Comparison of ENCODE assay signal across 9 mouse cellular contexts in the genomic region with DNA sequence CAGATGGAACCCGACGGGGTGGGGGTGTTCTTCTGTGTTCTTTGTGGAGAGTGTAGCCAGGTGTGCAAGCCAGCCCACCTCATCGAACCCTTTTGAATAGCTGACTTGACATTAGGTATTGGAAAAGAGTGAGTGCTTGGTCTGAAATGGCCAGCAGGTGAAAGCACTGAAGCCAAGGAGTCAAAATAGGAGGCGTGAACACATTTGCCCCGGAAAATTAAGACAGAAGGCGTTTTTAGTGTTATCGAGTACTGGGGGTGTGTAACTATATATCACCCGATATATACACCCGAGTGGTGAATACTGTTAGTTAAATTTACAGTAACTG. TPM values are rescaled to one million over a fixed set of nuclear protein-coding genes. Genes with fewer than 3 reads are reported as not detected.
DNase-seq lines count a peak whose midpoint lies in the region; ATAC-seq and TF ChIP-seq lines count a peak whose summit lies in the region.
"Had no signal": no experiment of that assay in that cellular context is flagged by ENCODE, and none has a peak within 500 bp of the region (broad histone marks: within the 10 kb centered on the region; RNA-seq: fewer than 3 reads in every experiment).

No protein-coding gene starts in this region.

- peaks cover 11% of the 10 kb centered on the region for H3K4me1 ChIP-seq in lung, adult 2 months (ENCODE audit: control insufficient read depth, insufficient read depth, low read length)
- H3K4me1 ChIP-seq in forebrain, embryonic 10.5 days: peaks cover 30% of the 10 kb centered on the region
- peaks cover 57% of the 10 kb centered on the region for H3K4me1 ChIP-seq in limb, embryonic 10.5 days
- peaks cover 36% of the 10 kb centered on the region for H3K4me1 ChIP-seq in neural tube, embryonic 15.5 days

- 0 out of 2 replicates have a peak, but pooled peaks cover 3% of the 10 kb centered on the region for H3K36me3 ChIP-seq in forebrain, embryonic 10.5 days (replicated peaks)
- peaks cover 7% of the 10 kb centered on the region for H3K36me3 ChIP-seq in limb, embryonic 10.5 days
- H3K36me3 ChIP-seq in neural tube, embryonic 15.5 days: no peaks in the 10 kb centered on the region

- DNase-seq in lung, adult 2 months: no peak
- no peak for DNase-seq in lung, postnatal 14 days
- DNase-seq in forebrain, embryonic 10.5 days (ENCODE audit: extremely low spot score, low spot score): no peak
- no peak for DNase-seq in limb, embryonic 10.5 days (ENCODE audit: low spot score)
- no peak for DNase-seq in adrenal gland, postnatal 4 days (ENCODE audit: low spot score in 2 of 2)
- DNase-seq in thymus, adult 18-20 months: no peak
- no peak for DNase-seq in natural killer cell, adult 2 months (ENCODE audit: low spot score in 2 of 2)

- H3K27me3 ChIP-seq in forebrain, embryonic 10.5 days (ENCODE audit: poor library complexity, severe bottlenecking): peaks cover 43% of the 10 kb centered on the region
- peaks cover 20% of the 10 kb centered on the region for H3K27me3 ChIP-seq in limb, embryonic 10.5 days (ENCODE audit: low read depth, poor library complexity, severe bottlenecking)
- H3K27me3 ChIP-seq in neural tube, embryonic 15.5 days (replicated peaks): peaks cover 15% of the 10 kb centered on the region; the same call in 1 of the 2 replicates

- 17% methylated on average over 9 of the region's 9 CpGs for WGBS in lung, adult 2 months
- WGBS in forebrain, embryonic 10.5 days: 31% methylated on average over 9 of the region's 9 CpGs
- WGBS in limb, embryonic 10.5 days: 24% methylated on average over 9 of the region's 9 CpGs
- 21% methylated on average over 9 of the region's 9 CpGs for WGBS in neural tube, embryonic 15.5 days

- peak overlapping the region; percentile 82 for H3K4me3 ChIP-seq in lung, adult 2 months (replicated peaks; ENCODE audit: extremely low read depth, low read depth, low read length)
- peak overlapping the region; percentile 71 for H3K4me3 ChIP-seq in forebrain, embryonic 10.5 days
- peak overlapping the region; percentile 85 for H3K4me3 ChIP-seq in limb, embryonic 10.5 days
- H3K4me3 ChIP-seq in neural tube, embryonic 15.5 days (replicated peaks): peak overlapping the region; percentile 58

- peak overlapping the region; percentile 57 for H3K9ac ChIP-seq in neural tube, embryonic 15.5 days (replicated peaks)

- H3K27ac ChIP-seq in forebrain, embryonic 10.5 days: peak overlapping the region; percentile 84; the same call in 1 of the 2 replicates
- H3K27ac ChIP-seq in limb, embryonic 10.5 days: peak overlapping the region; percentile 92
- H3K27ac ChIP-seq in neural tube, embryonic 15.5 days (replicated peaks): peak overlapping the region; percentile 75

- no peak for ATAC-seq in neural tube, embryonic 15.5 days (ENCODE audit: low FRiP score)
- ATAC-seq: activated CD4-positive, CD25-positive, alpha-beta regulatory T cell, adult 4 months had no signal

- peak overlapping the region; percentile 94 for H3K4me2 ChIP-seq in neural tube, embryonic 15.5 days

- no peaks in the 10 kb centered on the region for H3K9me3 ChIP-seq in forebrain, embryonic 10.5 days
- H3K9me3 ChIP-seq in limb, embryonic 10.5 days (replicated peaks): no peaks in the 10 kb centered on the region
- no peaks in the 10 kb centered on the region for H3K9me3 ChIP-seq in neural tube, embryonic 15.5 days (replicated peaks)

- TF ChIP-seq CTCF in lung, adult 2 months (IDR thresholded peaks at IDR 0.05; ENCODE audit: insufficient read depth, low read length): no peak

- TF ChIP-seq POLR2A in lung, adult 2 months (IDR thresholded peaks at IDR 0.05; ENCODE audit: borderline replicate concordance, extremely low read depth, low read depth, low read length): no peak

RNA-seq across cellular contexts. Expression of a gene that starts 0.9 kb away (rescaled TPM):
- polyA plus RNA-seq in lung, adult 2 months (2012; rRNA removed): 243 and 288 TPM in 2 replicates
- polyA plus RNA-seq in forebrain, embryonic 10.5 days (2016; fragmentation: Nextera tagmentation; extraction: Ambion mirVana): 21.7 and 22.9 TPM in 2 replicates
- 61.8 and 90.1 TPM in 2 replicates for polyA plus RNA-seq in limb, embryonic 10.5 days (2016; fragmentation: Nextera tagmentation; extraction: Ambion mirVana)
- 51.9 and 53.6 TPM in 2 replicates for polyA plus RNA-seq in neural tube, embryonic 15.5 days (2015; fragmentation: Nextera tagmentation; extraction: Ambion mirVana)
- total RNA-seq in adrenal gland, postnatal 4 days (2021): 10 to 100 TPM; 38.3 to 40.6 TPM

RNA-seq across cellular contexts. Expression of a gene that starts 25.2 kb away (rescaled TPM):
- 12.4 and 15.8 TPM in 2 replicates for polyA plus RNA-seq in lung, adult 2 months (2012; rRNA removed)
- polyA plus RNA-seq in forebrain, embryonic 10.5 days (2016; fragmentation: Nextera tagmentation; extraction: Ambion mirVana): 37.8 and 39.4 TPM in 2 replicates
- 36.4 and 46.3 TPM in 2 replicates for polyA plus RNA-seq in limb, embryonic 10.5 days (2016; fragmentation: Nextera tagmentation; extraction: Ambion mirVana)
- 43.8 and 45.4 TPM in 2 replicates for polyA plus RNA-seq in neural tube, embryonic 15.5 days (2015; fragmentation: Nextera tagmentation; extraction: Ambion mirVana)
- 10 to 100 TPM; 32.2 to 33.8 TPM for total RNA-seq in adrenal gland, postnatal 4 days (2021)
